Comparison of ENCODE assay signal across 19 mouse cellular contexts in genomic region chr16:13410760-13411159, GRCm38 (mm10).
DNase-seq lines count a peak whose midpoint lies in the region; ATAC-seq and TF ChIP-seq lines count a peak whose summit lies in the region.
"Had no signal": no experiment of that assay in that cellular context is flagged by ENCODE, and none has a peak within 500 bp of the region (broad histone marks: within the 10 kb centered on the region; RNA-seq: fewer than 3 reads in every experiment).

No protein-coding gene starts in this region.

- TF ChIP-seq POLR2A in lung, adult 2 months (IDR thresholded peaks at IDR 0.05; ENCODE audit: borderline replicate concordance, extremely low read depth, low read depth, low read length): no peak

- no peak overlapping the region for H3K4me2 ChIP-seq in intestine, postnatal 0 days (replicated peaks; ENCODE audit: low read depth)
- no peak overlapping the region for H3K4me2 ChIP-seq in intestine, embryonic 15.5 days (replicated peaks)
- H3K4me2 ChIP-seq: heart, embryonic 15.5 days; limb, embryonic 15.5 days; midbrain, embryonic 15.5 days; stomach, embryonic 15.5 days had no signal

- H3K27me3 ChIP-seq in intestine, postnatal 0 days (replicated peaks; ENCODE audit: control insufficient read depth, insufficient read depth, low read length): no peaks in the 10 kb centered on the region
- no peaks in the 10 kb centered on the region for H3K27me3 ChIP-seq in intestine, embryonic 15.5 days (replicated peaks)
- H3K27me3 ChIP-seq: heart, embryonic 15.5 days; limb, embryonic 15.5 days; megakaryocyte, embryonic 14.5 days; midbrain, embryonic 15.5 days; stomach, embryonic 15.5 days had no signal

- peaks cover 74% of the 10 kb centered on the region for H3K36me3 ChIP-seq in intestine, postnatal 0 days (ENCODE audit: control insufficient read depth, insufficient read depth)
- H3K36me3 ChIP-seq in intestine, embryonic 15.5 days: peaks cover 24% of the 10 kb centered on the region
- peaks cover 12% of the 10 kb centered on the region; the same call in 1 of the 2 replicates for H3K36me3 ChIP-seq in ES-E14 (ENCODE audit: control insufficient read depth, insufficient read depth, low read length, poor library complexity, severe bottlenecking)

- 88% methylated on average over 2 of the region's 2 CpGs for WGBS in intestine, postnatal 0 days
- 87% methylated on average over 2 of the region's 2 CpGs for WGBS in intestine, embryonic 15.5 days
- WGBS in lung, adult 2 months: 88% methylated on average over 2 of the region's 2 CpGs

- H3K27ac ChIP-seq in intestine, postnatal 0 days (ENCODE audit: low read depth, low read length): no peak overlapping the region
- H3K27ac ChIP-seq in intestine, embryonic 15.5 days: no peak overlapping the region
- H3K27ac ChIP-seq in ES-E14 (ENCODE audit: insufficient read depth, low read depth, low read length, poor library complexity, severe bottlenecking): no peak overlapping the region
- H3K27ac ChIP-seq: heart, embryonic 15.5 days; limb, embryonic 15.5 days; midbrain, embryonic 15.5 days; stomach, embryonic 15.5 days had no signal

- in situ Hi-C loops in ES-E14 (cut with MboI; ENCODE audit: low sequenced_read_pairs in 2 of 2, unreplicated experiment in 2 of 2): no loop called here

- DNase-seq in lung, adult 2 months: no peak
- no peak for DNase-seq in lung, postnatal 14 days
- no peak for DNase-seq in ES-E14 (ENCODE audit: low read depth, low spot score)
- DNase-seq in ZHBTc4 (ENCODE audit: low read depth, low spot score): peak; percentile 44
- DNase-seq in B cell, adult 2 months: no peak
- DNase-seq in left cerebral cortex, adult 18-20 months (ENCODE audit: low spot score in 2 of 2): no peak
- DNase-seq: adrenal gland, postnatal 36 days; cerebellum, adult 18-20 months; gastrocnemius, postnatal 14 days; kidney, adult 9 months; right cerebral cortex, postnatal 14 days; thymus, adult 2 months had no signal

- no peaks in the 10 kb centered on the region for H3K9me3 ChIP-seq in intestine, postnatal 0 days (ENCODE audit: control insufficient read depth)
- no peaks in the 10 kb centered on the region for H3K9me3 ChIP-seq in intestine, embryonic 15.5 days
- no peaks in the 10 kb centered on the region for H3K9me3 ChIP-seq in ES-E14 (ENCODE audit: control insufficient read depth, insufficient read depth, low read depth, low read length)
- H3K9me3 ChIP-seq: limb, embryonic 15.5 days; midbrain, embryonic 15.5 days; stomach, embryonic 15.5 days had no signal

- no peaks in the 10 kb centered on the region for H3K4me1 ChIP-seq in intestine, postnatal 0 days (replicated peaks; ENCODE audit: control insufficient read depth, insufficient read depth, low read length)
- no peaks in the 10 kb centered on the region for H3K4me1 ChIP-seq in intestine, embryonic 15.5 days (replicated peaks)
- peaks cover 3% of the 10 kb centered on the region for H3K4me1 ChIP-seq in lung, adult 2 months (ENCODE audit: control insufficient read depth, insufficient read depth, low read length)
- H3K4me1 ChIP-seq in ES-E14 (ENCODE audit: control insufficient read depth in 2 of 2, insufficient read depth in 2 of 2, low read length in 2 of 2, poor library complexity in 1 of 2): no peaks in the 10 kb centered on the region
- H3K4me1 ChIP-seq: limb, embryonic 15.5 days; midbrain, embryonic 15.5 days; stomach, embryonic 15.5 days had no signal

- H3K4me3 ChIP-seq in intestine, postnatal 0 days (ENCODE audit: low read depth, low read length): no peak overlapping the region
- H3K4me3 ChIP-seq in intestine, embryonic 15.5 days (replicated peaks): no peak overlapping the region
- H3K4me3 ChIP-seq in lung, adult 2 months (replicated peaks; ENCODE audit: extremely low read depth, low read depth, low read length): no peak overlapping the region
- no peak overlapping the region for H3K4me3 ChIP-seq in ES-E14 (ENCODE audit: insufficient read depth in 1 of 2, low read depth in 1 of 2, low read length in 2 of 2, poor library complexity in 1 of 2, severe bottlenecking in 1 of 2)
- H3K4me3 ChIP-seq: heart, embryonic 15.5 days; limb, embryonic 15.5 days; megakaryocyte, embryonic 14.5 days; midbrain, embryonic 15.5 days; stomach, embryonic 15.5 days had no signal

- H3K9ac ChIP-seq in intestine, postnatal 0 days (ENCODE audit: low read depth, low read length): no peak overlapping the region
- H3K9ac ChIP-seq in intestine, embryonic 15.5 days: no peak overlapping the region
- H3K9ac ChIP-seq in ES-E14 (ENCODE audit: insufficient read depth, low read depth, low read length, poor library complexity, severe bottlenecking): no peak overlapping the region
- H3K9ac ChIP-seq: heart, embryonic 15.5 days; limb, embryonic 15.5 days; midbrain, embryonic 15.5 days; stomach, embryonic 15.5 days had no signal

- peak; percentile 44 for TF ChIP-seq CTCF in intestine, postnatal 0 days (IDR thresholded peaks at IDR 0.05; ENCODE audit: low read depth)
- TF ChIP-seq CTCF in lung, adult 2 months (IDR thresholded peaks at IDR 0.05; ENCODE audit: insufficient read depth, low read length): 0 out of 2 replicates have a peak, but pooled peaks have one; percentile 11

- no peak for ATAC-seq in intestine, postnatal 0 days
- ATAC-seq in intestine, embryonic 15.5 days: no peak

TF ChIP-seq in ES-E14, 5 proteins besides CTCF, POLR2A, EP300 and RAD21:
- no peak for TF ChIP-seq CHD2 (IDR thresholded peaks at IDR 0.05; ENCODE audit: low read depth, low read length)
- TF ChIP-seq MAFK (IDR thresholded peaks at IDR 0.05; ENCODE audit: insufficient read depth, low read depth, low read length): no peak
- 0 out of 2 replicates have a peak, but pooled peaks have one; percentile 4 for TF ChIP-seq ZC3H11A (IDR thresholded peaks at IDR 0.05; ENCODE audit: borderline replicate concordance, low read depth, low read length)
TF ChIP-seq in ES-E14: peak in this region for 1.
